ENCODE assay signal across 9 mouse cellular contexts in genomic region chr13:43725698-43726097, GRCm38 (mm10). TPM values are rescaled to one million over a fixed set of nuclear protein-coding genes. Genes with fewer than 3 reads are reported as not detected.
DNase-seq lines count a peak whose midpoint lies in the region; ATAC-seq and TF ChIP-seq lines count a peak whose summit lies in the region.
"Had no signal": no experiment of that assay in that cellular context is flagged by ENCODE, and none has a peak within 500 bp of the region (broad histone marks: within the 10 kb centered on the region; RNA-seq: fewer than 3 reads in every experiment).

No protein-coding gene starts in this region.

- no peak for TF ChIP-seq POLR2A in bone marrow, adult 2 months (IDR thresholded peaks at IDR 0.05; ENCODE audit: borderline replicate concordance, control insufficient read depth, low read depth, low read length)

- H3K9ac ChIP-seq in embryonic facial prominence, embryonic 13.5 days, result no peak overlapping the region
- H3K9ac ChIP-seq in intestine, embryonic 16.5 days (ENCODE audit: low read depth, low read length), result no peak overlapping the region
- no peak overlapping the region for H3K9ac ChIP-seq in liver, embryonic 13.5 days
- H3K9ac ChIP-seq: hindbrain, embryonic 15.5 days had no signal

- no peaks in the 10 kb centered on the region for H3K9me3 ChIP-seq in embryonic facial prominence, embryonic 13.5 days
- no peaks in the 10 kb centered on the region for H3K9me3 ChIP-seq in intestine, embryonic 16.5 days (ENCODE audit: control insufficient read depth, low read length)
- no peaks in the 10 kb centered on the region for H3K9me3 ChIP-seq in liver, embryonic 13.5 days (replicated peaks)
- H3K9me3 ChIP-seq: hindbrain, embryonic 15.5 days had no signal

- WGBS in bone marrow, adult 2 months, result 14% methylated on average over 7 of the region's 7 CpGs
- WGBS in embryonic facial prominence, embryonic 13.5 days, result 20% methylated on average over 7 of the region's 7 CpGs
- WGBS in intestine, embryonic 16.5 days, result 21% methylated on average over 7 of the region's 7 CpGs
- WGBS in liver, embryonic 13.5 days (ENCODE audit: insufficient replicate concordance), result 18% methylated on average over 7 of the region's 7 CpGs

- no peak for ATAC-seq in embryonic facial prominence, embryonic 13.5 days (ENCODE audit: insufficient number of reproducible peaks, insufficient read depth, low FRiP score, low TSS enrichment, low read depth)
- ATAC-seq in intestine, embryonic 16.5 days, result 0 out of 2 replicates have a peak, but pooled peaks have one; percentile 28
- ATAC-seq in liver, embryonic 13.5 days (ENCODE audit: low read depth), result no peak
- ATAC-seq in erythroid progenitor cell, adult 5-6 weeks (replicated peaks; ENCODE audit: low FRiP score, poor library complexity, severe bottlenecking), result no peak

- TF ChIP-seq CTCF in bone marrow, adult 2 months (IDR thresholded peaks at IDR 0.05; ENCODE audit: control insufficient read depth, insufficient read depth, low read length), result peak; percentile 84

- no peaks in the 10 kb centered on the region for H3K27me3 ChIP-seq in embryonic facial prominence, embryonic 13.5 days
- H3K27me3 ChIP-seq in intestine, embryonic 16.5 days (replicated peaks; ENCODE audit: control insufficient read depth, insufficient read depth, low read length), result no peaks in the 10 kb centered on the region
- H3K27me3 ChIP-seq in liver, embryonic 13.5 days, result no peaks in the 10 kb centered on the region
- H3K27me3 ChIP-seq: hindbrain, embryonic 15.5 days had no signal

- H3K36me3 ChIP-seq in embryonic facial prominence, embryonic 13.5 days, result no peaks in the 10 kb centered on the region
- no peaks in the 10 kb centered on the region for H3K36me3 ChIP-seq in intestine, embryonic 16.5 days (ENCODE audit: control insufficient read depth, insufficient read depth, low read length)
- no peaks in the 10 kb centered on the region for H3K36me3 ChIP-seq in liver, embryonic 13.5 days
- H3K36me3 ChIP-seq: hindbrain, embryonic 15.5 days had no signal

- peak; percentile 69 for DNase-seq in 416B (ENCODE audit: low read depth)
- peak; percentile 78 for DNase-seq in CD4-positive, CD25-positive, alpha-beta regulatory T cell, adult 2 months (ENCODE audit: low read depth, low spot score)
- DNase-seq in liver, embryonic 13.5 days, result peak; percentile 11
- DNase-seq in retina, embryonic 14.5 days (ENCODE audit: low spot score), result peak; percentile 86

- 0 out of 2 replicates have a peak overlapping the region, but pooled peaks have one; percentile 7 for H3K4me2 ChIP-seq in embryonic facial prominence, embryonic 13.5 days
- H3K4me2 ChIP-seq in intestine, embryonic 16.5 days (ENCODE audit: low read depth, low read length), result no peak overlapping the region
- no peak overlapping the region for H3K4me2 ChIP-seq in liver, embryonic 13.5 days
- H3K4me2 ChIP-seq: hindbrain, embryonic 15.5 days had no signal

- no peak overlapping the region for H3K4me3 ChIP-seq in bone marrow, adult 2 months (replicated peaks; ENCODE audit: control insufficient read depth, low read depth, low read length)
- no peak overlapping the region for H3K4me3 ChIP-seq in embryonic facial prominence, embryonic 13.5 days
- no peak overlapping the region for H3K4me3 ChIP-seq in intestine, embryonic 16.5 days (ENCODE audit: low read length)
- H3K4me3 ChIP-seq in liver, embryonic 13.5 days (replicated peaks), result no peak overlapping the region
- H3K4me3 ChIP-seq: hindbrain, embryonic 15.5 days had no signal

- H3K27ac ChIP-seq in bone marrow, adult 2 months (ENCODE audit: control insufficient read depth, insufficient read depth, low read depth, low read length, poor library complexity), result no peak overlapping the region
- H3K27ac ChIP-seq in embryonic facial prominence, embryonic 13.5 days, result no peak overlapping the region
- H3K27ac ChIP-seq in intestine, embryonic 16.5 days (ENCODE audit: low read length), result no peak overlapping the region
- no peak overlapping the region for H3K27ac ChIP-seq in liver, embryonic 13.5 days
- H3K27ac ChIP-seq: hindbrain, embryonic 15.5 days had no signal

- peaks cover 2% of the 10 kb centered on the region; the same call in 1 of the 2 replicates for H3K4me1 ChIP-seq in bone marrow, adult 2 months (ENCODE audit: control insufficient read depth, insufficient read depth, low read length)
- 0 out of 2 replicates have a peak, but pooled peaks cover 3% of the 10 kb centered on the region for H3K4me1 ChIP-seq in embryonic facial prominence, embryonic 13.5 days
- no peaks in the 10 kb centered on the region for H3K4me1 ChIP-seq in intestine, embryonic 16.5 days (ENCODE audit: control insufficient read depth, insufficient read depth, low read length)
- no peaks in the 10 kb centered on the region for H3K4me1 ChIP-seq in liver, embryonic 13.5 days (replicated peaks)

RNA-seq across cellular contexts. Expression of gene Cd83, which starts 58.9 kb away (rescaled TPM):
- polyA plus RNA-seq in bone marrow, adult 2 months (2011; ENCODE audit: insufficient read depth, insufficient read length, low replicate concordance, missing spikeins), result 3.3 and 5.8 TPM in 2 replicates
- polyA plus RNA-seq in embryonic facial prominence, embryonic 13.5 days (2015; fragmentation: Nextera tagmentation; extraction: Ambion mirVana), result 5.9 and 7.2 TPM in 2 replicates
- polyA plus RNA-seq in intestine, embryonic 16.5 days (2015; fragmentation: Nextera tagmentation; extraction: Ambion mirVana), result 9.2 and 9.6 TPM in 2 replicates
- 0.95 and 1.0 TPM in 2 replicates for polyA plus RNA-seq in liver, embryonic 13.5 days (2015; fragmentation: Nextera tagmentation; extraction: Ambion mirVana)
- 4.2 TPM in 1 of 2 replicates, not detected in the other for total RNA-seq in erythroid progenitor cell, adult 5-6 weeks (2015; ENCODE audit: low replicate concordance)
- 1.4 and 3.1 TPM in 2 replicates for total RNA-seq in erythroid progenitor cell, adult 5-6 weeks (2017; ENCODE audit: low replicate concordance)

Comparison
In these comparisons a context has a peak if more than half of its experiments do, and no peak if none do; other contexts are left out.
1. DNase-seq: peak in every context shown above with its lines; median percentile 86 in retina, embryonic 14.5 days; 78 in CD4-positive, CD25-positive, alpha-beta regulatory T cell, adult 2 months; 69 in 416B; 11 in liver, embryonic 13.5 days.